Mouse (Mus musculus) forebrain, embryonic 13.5 days (tissue): ENCODE measurements at regions not wholly inside any gene's neighbourhood (a gene's known extent, or its start where the extent isn't known, plus 50 kb on each side); places are given as distances from the start of the nearest gene placed in this dataset.
A peak's percentile ranks its signal among the peaks of the same experiment; 100 is the strongest.
"Not testable (repeated sequence)": the region's sequence is repeated elsewhere in the genome, so short reads cannot be mapped to it uniquely, and the experiment has no call there.

ENCODE experiments used
- ATAC-seq: fragments of 200-750 bp; cut with Nextera tagmentation; 2 replicates; pipeline ENCODE4 v1.8.0; 2017
- H3K27ac ChIP-seq: fragments of 300-500 bp; sonication (generic); 2 replicates; pipeline ENCODE4 v1.5.1; 2015; ENCODE audit warnings: inconsistent platforms, mild to moderate bottlenecking, moderate library complexity
- H3K27me3 ChIP-seq: fragments of 300-500 bp; sonication (generic); 2 replicates; pipeline ENCODE4 v1.6.1; 2015; ENCODE audit warnings: mild to moderate bottlenecking, inconsistent platforms
- H3K36me3 ChIP-seq: fragments of 300-500 bp; sonication (generic); 2 replicates; pipeline ENCODE4 v1.6.1; 2015; ENCODE audit warnings: mild to moderate bottlenecking, inconsistent platforms; ENCODE audit not compliant: poor library complexity, severe bottlenecking
- H3K4me1 ChIP-seq: fragments of 300-500 bp; sonication (generic); 2 replicates; pipeline ENCODE4 v1.6.1; 2015; ENCODE audit warnings: inconsistent platforms
- H3K4me2 ChIP-seq: fragments of 300-500 bp; sonication (generic); 2 replicates; pipeline ENCODE4 v1.6.1; 2015; ENCODE audit warnings: inconsistent platforms, mild to moderate bottlenecking, moderate library complexity
- H3K4me3 ChIP-seq: fragments of 300-500 bp; sonication (generic); 2 replicates; pipeline ENCODE4 v1.5.1; 2015; ENCODE audit warnings: mild to moderate bottlenecking, inconsistent platforms
- H3K9ac ChIP-seq: fragments of 300-500 bp; sonication (generic); 2 replicates; pipeline ENCODE4 v1.6.1; 2015; ENCODE audit warnings: mild to moderate bottlenecking, inconsistent platforms
- H3K9me3 ChIP-seq: fragments of 300-500 bp; sonication (generic); replicated peaks from 2 replicates; pipeline ENCODE4 v1.6.1; 2016; ENCODE audit warnings: inconsistent platforms
- WGBS: fragments of 180-500 bp; shearing (Covaris S2); methylation state at CpG from one replicate; pipeline ENCODE4 v1.1.7; 2015; 5-methylcytosine and 5-hydroxymethylcytosine counted together

- Histone ChIP-seq H3K27me3 (no peaks in the 10 kb centered on the region), H3K36me3 (no peaks in the 10 kb centered on the region), H3K4me3 (no peak overlapping the region), H3K9ac (no peak overlapping the region), H3K27ac (no peak overlapping the region), H3K9me3 (no peaks in the 10 kb centered on the region), H3K4me2 (no peak overlapping the region), H3K4me1 (no peaks in the 10 kb centered on the region)
- ATAC-seq = peak; percentile 90
- WGBS = 81% methylated on average over 7 of the region's 7 CpGs
These were observed 167.2 kb upstream of the Gm21833 start for GRCm38 (mm10) chr16:82661015-82661414.

- Histone ChIP-seq H3K27ac (no peak overlapping the region), H3K4me2 (no peak overlapping the region), H3K9ac (no peak overlapping the region), H3K4me3 (no peak overlapping the region), H3K4me1 (no peaks in the 10 kb centered on the region), H3K27me3 (no peaks in the 10 kb centered on the region), H3K9me3 (peaks cover 11% of the 10 kb centered on the region), H3K36me3 (no peaks in the 10 kb centered on the region)
- no peak for ATAC-seq
- WGBS = 76% methylated on average over 1 of the region's 1 CpGs
These were observed 153.3 kb upstream of the Gm21833 start for GRCm38 (mm10) chr16:82674926-82675325.

GRCm38 (mm10) chr16:82683113-82683512, 145.1 kb upstream of the Gm21833 start:
- H3K9ac ChIP-seq, ATAC-seq, H3K9me3 ChIP-seq, H3K27me3 ChIP-seq, H3K36me3 ChIP-seq, H3K4me1 ChIP-seq, H3K4me3 ChIP-seq, H3K27ac ChIP-seq, H3K4me2 ChIP-seq: not testable (repeated sequence)

- H3K27ac ChIP-seq = no peak overlapping the region
- no peaks in the 10 kb centered on the region for H3K27me3 ChIP-seq
- ATAC-seq = no peak
- H3K36me3 ChIP-seq = no peaks in the 10 kb centered on the region
- 63% methylated on average over 2 of the region's 2 CpGs for WGBS
- H3K4me1 ChIP-seq = no peaks in the 10 kb centered on the region
- no peak overlapping the region for H3K9ac ChIP-seq
- H3K9me3 ChIP-seq = no peaks in the 10 kb centered on the region
- no peak overlapping the region for H3K4me2 ChIP-seq
- H3K4me3 ChIP-seq = no peak overlapping the region
These were observed 127.3 kb upstream of the Gm21833 start for GRCm38 (mm10) chr16:82700922-82701321.

- Histone ChIP-seq H3K4me1 (no peaks in the 10 kb centered on the region), H3K27ac (no peak overlapping the region), H3K9me3 (no peaks in the 10 kb centered on the region), H3K4me3 (no peak overlapping the region), H3K9ac (no peak overlapping the region), H3K27me3 (no peaks in the 10 kb centered on the region), H3K4me2 (no peak overlapping the region), H3K36me3 (no peaks in the 10 kb centered on the region)
- no peak for ATAC-seq
These were observed 117.0 kb upstream of the Gm21833 start for GRCm38 (mm10) chr16:82711161-82711560.

- H3K9me3 ChIP-seq = no peaks in the 10 kb centered on the region
- no peak overlapping the region for H3K4me2 ChIP-seq
- H3K36me3 ChIP-seq = no peaks in the 10 kb centered on the region
- 84% methylated on average over 3 of the region's 3 CpGs for WGBS
- no peaks in the 10 kb centered on the region for H3K27me3 ChIP-seq
- ATAC-seq = no peak
- H3K4me1 ChIP-seq = no peaks in the 10 kb centered on the region
- H3K9ac ChIP-seq = no peak overlapping the region
- no peak overlapping the region for H3K27ac ChIP-seq
- H3K4me3 ChIP-seq = no peak overlapping the region
These were observed 94.1 kb upstream of the Gm21833 start for GRCm38 (mm10) chr16:82734117-82734516.

- no peaks in the 10 kb centered on the region for H3K4me1 ChIP-seq
- no peaks in the 10 kb centered on the region for H3K27me3 ChIP-seq
- H3K4me2 ChIP-seq = no peak overlapping the region
- ATAC-seq = no peak
- H3K36me3 ChIP-seq = no peaks in the 10 kb centered on the region
- H3K9me3 ChIP-seq = no peaks in the 10 kb centered on the region
- 70% methylated on average over 4 of the region's 4 CpGs for WGBS
- no peak overlapping the region for H3K4me3 ChIP-seq
- no peak overlapping the region for H3K9ac ChIP-seq
- H3K27ac ChIP-seq = no peak overlapping the region
These were observed 69.7 kb upstream of the Gm21833 start for GRCm38 (mm10) chr16:82758466-82758865.
